Mouse (Mus musculus) CD4-positive, CD25-positive, alpha-beta regulatory T cell, adult 9 weeks (primary cell): ENCODE data around the gene Gm45783. TPM values are rescaled to one million over a fixed set of nuclear protein-coding genes. Genes with fewer than 3 reads are reported as not detected.

Source experiments
- polyA plus RNA-seq: library from polyadenylated mRNA; unstranded; fragments of 100-300 nt; shearing (Covaris generic); gene quantifications from one replicate; pipeline ENCODE4 v1.2.1, GENCODE M21; 2017

Gene Gm45783
- not detected for polyA plus RNA-seq

GRCm38 (mm10) chr7:7374431-7374830 lies at the start of gene Gm45783:
TSS of gene Gm45783 (minus strand) at chr7:7374573.

GRCm38 (mm10) chr7:7399603-7400002 lies 25.2 kb upstream of the Gm45783 start, which contains the start of gene Vmn2r31:
TSS of gene Vmn2r31 (minus strand) at chr7:7399703.

GRCm38 (mm10) chr7:7337509-7337908 lies 36.9 kb downstream of the Gm45783 start, which contains the start of gene Vmn2r30:
TSS of gene Vmn2r30 (minus strand) at chr7:7337609.

Other genes with a start within 250 kb of the Gm45783 start
- gene Zfp773, start 237.8 kb downstream of the Gm45783 start, polyA plus RNA-seq = 15.4 TPM
- 5.6 TPM for gene Zfp418, start 203.2 kb downstream of the Gm45783 start, polyA plus RNA-seq
- gene Zfp772, start 164.6 kb downstream of the Gm45783 start, polyA plus RNA-seq = 5.2 TPM
- 1.1 TPM for gene Vmn2r29, start 127.2 kb downstream of the Gm45783 start, polyA plus RNA-seq
- gene Gm45844, start 96.3 kb downstream of the Gm45783 start, polyA plus RNA-seq = 1.8 TPM
- 89.9 TPM for gene Clcn4, start 73.7 kb downstream of the Gm45783 start, polyA plus RNA-seq
- not detected for gene Vmn2r30, start 37.0 kb downstream of the Gm45783 start, polyA plus RNA-seq
- 0.06 TPM for gene Vmn2r31, start 25.1 kb upstream of the Gm45783 start, polyA plus RNA-seq
- gene Vmn2r32, start 105.4 kb upstream of the Gm45783 start, polyA plus RNA-seq = not detected
- gene Vmn2r33, start 192.2 kb upstream of the Gm45783 start, polyA plus RNA-seq = not detected